Mouse (Mus musculus) E14TG2a.4 (cell line): ENCODE results near the gene Aip.

Experiments
- H3K27me3 ChIP-seq: 2 replicates; pipeline ENCODE4 v1.6.1; 2014; ENCODE audit warnings: low read length, control low read depth; ENCODE audit not compliant: insufficient read depth
- H3K36me3 ChIP-seq: 2 replicates; pipeline ENCODE4 v1.6.1; 2014; ENCODE audit warnings: low read length, control low read depth; ENCODE audit not compliant: insufficient read depth
- H3K4me1 ChIP-seq: replicated peaks from 2 replicates; pipeline ENCODE4 v1.6.1; 2014; ENCODE audit warnings: low read depth, low read length, control low read depth
- H3K4me3 ChIP-seq: replicated peaks from 2 replicates; pipeline ENCODE4 v1.5.1; 2014; ENCODE audit warnings: mild to moderate bottlenecking, low read length
- H3K9me3 ChIP-seq: 2 replicates; pipeline ENCODE4 v1.6.1; 2014; ENCODE audit warnings: low read length, control low read depth
- CTCF ChIP-seq: conservative IDR thresholded peaks from 2 replicates; pipeline ENCODE4 v1.5.1; 2014; ENCODE audit warnings: low read length
- NANOG ChIP-seq: IDR thresholded peaks from 2 replicates; pipeline ENCODE4 v1.6.1; 2014; ENCODE audit warnings: borderline replicate concordance, low read length, mixed read lengths
- POU5F1 ChIP-seq: IDR thresholded peaks from 2 replicates; pipeline ENCODE4 v1.6.1; 2014; ENCODE audit warnings: low read length, borderline replicate concordance

Aip gene

DNA sequence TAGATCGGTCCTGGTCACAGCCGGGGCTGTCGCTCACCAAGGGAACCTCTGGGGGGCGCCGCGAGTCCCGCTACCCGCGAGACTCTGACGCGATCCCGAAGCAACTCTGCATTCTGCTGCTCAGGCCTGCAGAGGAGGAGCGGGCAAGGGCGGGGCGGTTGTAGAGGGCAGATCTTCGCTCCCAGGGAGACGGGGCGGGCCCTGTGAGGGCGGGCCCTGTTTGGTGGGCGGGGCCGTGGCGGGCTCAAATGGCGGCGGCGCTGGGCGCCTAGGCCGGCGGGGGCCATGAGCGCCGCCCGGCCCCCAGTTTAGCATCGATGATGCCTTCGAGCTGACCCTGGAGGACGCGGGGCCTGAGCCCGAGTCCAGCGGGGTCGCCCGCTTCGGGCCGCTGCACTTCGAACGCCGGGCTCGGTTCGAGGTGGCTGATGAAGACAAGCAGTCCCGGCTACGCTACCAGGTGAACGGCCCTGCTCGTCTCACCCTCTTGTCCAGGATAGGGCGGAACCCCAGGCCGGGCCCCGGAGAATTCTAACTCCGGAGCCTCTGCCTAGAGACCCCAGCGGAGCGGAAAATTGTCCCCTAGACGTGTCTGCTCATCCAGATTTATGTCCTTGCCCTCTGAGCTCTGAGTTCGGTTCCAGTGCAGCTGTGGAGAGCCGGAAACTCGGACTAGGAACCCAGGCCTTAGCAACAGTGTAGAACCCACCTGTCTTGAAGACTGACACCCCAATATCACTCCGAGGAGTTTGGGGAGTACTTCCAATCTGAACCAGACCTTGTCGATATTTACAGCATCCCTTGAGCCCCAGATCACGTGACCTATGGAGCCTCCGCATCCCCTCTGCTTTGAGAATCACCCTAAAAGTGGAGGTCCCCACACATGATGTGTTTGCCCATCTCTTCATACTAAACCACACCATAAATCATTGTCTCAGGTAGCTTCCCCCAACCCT is at the start of gene Aip:
TSS of gene Aip (minus strand) at position 118 of the 956 bp plus-strand sequence.
- H3K27me3 ChIP-seq: no peaks in the 10 kb centered on the region
- peak within 1 kb of the TSS; percentile 94 for H3K4me3 ChIP-seq
- H3K9me3 ChIP-seq: no peaks in the 10 kb centered on the region
- peaks cover 67% of the 10 kb centered on the region for H3K4me1 ChIP-seq
- H3K36me3 ChIP-seq: peaks cover 35% of the 10 kb centered on the region
- TF ChIP-seq NANOG (no peak), CTCF (peak; percentile 33)

DNA sequence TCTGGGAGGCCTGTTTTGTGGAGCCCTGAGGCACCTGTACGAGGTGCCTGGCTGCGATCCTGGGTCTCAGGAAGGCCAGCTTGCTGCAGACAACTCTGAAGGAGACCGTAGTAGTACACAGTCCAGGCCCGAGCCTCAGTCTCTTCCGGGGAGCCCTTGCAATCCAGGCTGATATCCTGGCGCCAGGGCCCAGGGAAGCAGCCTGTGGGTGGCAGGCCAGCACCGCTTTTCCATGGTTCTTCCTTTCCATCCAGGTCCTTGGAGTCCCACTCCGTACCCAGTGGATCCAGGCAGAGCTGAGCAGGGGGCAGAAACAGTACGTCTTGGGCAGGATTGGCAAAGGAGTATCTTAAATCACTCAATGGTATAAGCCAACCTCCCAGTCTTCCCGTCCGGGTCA is 47.3 kb upstream of the Aip start:
- Histone ChIP-seq H3K36me3 (no peaks in the 10 kb centered on the region), H3K9me3 (no peaks in the 10 kb centered on the region), H3K27me3 (peaks cover 15% of the 10 kb centered on the region; the same call in 1 of the 2 replicates), H3K4me1 (peaks cover 77% of the 10 kb centered on the region), H3K4me3 (peak overlapping the region; percentile 39)
- no peak for TF ChIP-seq POU5F1
- no peak for TF ChIP-seq NANOG
- no peak for TF ChIP-seq CTCF

DNA sequence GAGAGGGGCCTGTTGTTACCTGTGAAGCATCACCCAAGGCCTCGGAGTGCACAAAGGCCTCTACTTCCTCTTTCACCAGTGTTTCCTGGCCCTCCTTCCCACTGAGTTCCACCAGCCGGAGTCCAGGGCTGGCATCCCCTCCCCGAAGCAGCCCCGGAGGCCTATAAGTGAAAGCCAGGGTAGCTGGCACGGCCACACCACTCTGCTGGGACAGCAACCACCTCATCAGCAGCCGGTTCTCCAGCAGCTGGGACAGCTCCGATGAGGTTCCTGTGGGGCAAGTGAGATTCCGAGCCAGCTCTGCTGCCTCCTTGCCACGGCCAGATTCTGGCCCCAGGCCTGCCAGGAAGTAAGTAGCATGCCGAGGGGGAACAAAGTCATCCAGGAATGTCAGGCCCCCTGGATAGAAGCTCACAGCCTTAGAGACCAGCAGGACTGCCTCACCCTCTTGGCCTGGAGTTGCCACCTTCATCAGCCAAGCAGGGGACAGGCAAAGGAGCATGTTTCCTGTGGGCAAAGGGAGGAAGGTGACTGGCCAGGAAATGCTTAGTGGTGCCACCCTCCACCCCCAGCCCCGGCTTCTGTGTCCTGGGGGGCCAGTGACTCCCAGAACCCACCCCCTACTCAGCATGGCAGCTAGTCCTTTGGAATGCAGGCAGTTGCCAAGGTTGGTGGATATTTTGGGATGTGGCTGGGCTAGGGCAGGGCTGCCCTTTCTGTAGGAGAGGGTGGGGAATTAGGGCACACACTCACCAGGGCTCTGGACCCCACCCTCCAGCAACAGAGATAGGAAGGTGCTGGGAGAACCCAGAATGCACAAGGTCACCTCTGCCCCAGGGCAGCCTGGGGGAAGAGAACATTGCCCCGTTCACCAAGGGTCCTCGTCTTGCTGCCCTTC is 46.0 kb upstream of the Aip start:
- peaks cover 11% of the 10 kb centered on the region; the same call in 1 of the 2 replicates for H3K27me3 ChIP-seq
- TF ChIP-seq NANOG: no peak
- TF ChIP-seq CTCF: no peak
- TF ChIP-seq POU5F1: no peak
- H3K4me3 ChIP-seq: no peak overlapping the region
- no peaks in the 10 kb centered on the region for H3K36me3 ChIP-seq
- no peaks in the 10 kb centered on the region for H3K9me3 ChIP-seq
- peaks cover 79% of the 10 kb centered on the region for H3K4me1 ChIP-seq

DNA sequence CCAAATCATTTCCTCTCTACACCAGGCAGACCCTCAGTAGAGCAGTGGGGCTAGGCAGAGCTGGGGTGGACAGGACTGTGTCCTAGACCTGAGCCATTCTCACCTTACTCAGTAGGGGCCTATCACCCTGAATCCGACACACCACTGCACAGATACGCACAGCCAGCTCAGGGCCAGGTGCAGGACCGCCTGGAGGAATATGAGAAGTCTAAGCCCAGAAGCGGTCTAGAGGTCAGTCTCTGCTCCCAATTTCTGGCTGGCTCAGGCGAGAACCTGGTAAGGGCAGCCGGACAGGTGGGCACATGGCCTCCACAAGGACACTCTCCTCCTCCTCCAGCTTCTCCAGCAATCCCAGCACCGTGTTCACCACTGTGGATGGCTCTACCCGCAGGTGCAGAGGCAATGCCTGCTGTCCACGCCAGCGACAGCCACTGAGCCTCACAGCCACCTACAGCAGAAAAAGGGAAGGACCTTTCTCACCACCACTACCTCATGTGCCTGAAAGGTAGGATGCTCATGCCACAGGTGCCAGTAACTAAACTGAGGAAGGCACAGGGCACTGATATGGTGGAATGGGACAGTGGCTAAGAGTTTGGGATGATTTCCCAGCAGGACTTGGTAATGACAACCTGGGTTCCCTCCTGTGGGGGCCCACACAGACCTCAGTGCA is 45.2 kb upstream of the Aip start:
- no peak for TF ChIP-seq NANOG
- TF ChIP-seq CTCF: no peak
- TF ChIP-seq POU5F1: no peak
- Histone ChIP-seq H3K27me3 (peaks cover 7% of the 10 kb centered on the region; the same call in 1 of the 2 replicates), H3K9me3 (no peaks in the 10 kb centered on the region), H3K36me3 (no peaks in the 10 kb centered on the region), H3K4me1 (peaks cover 84% of the 10 kb centered on the region), H3K4me3 (peak overlapping the region; percentile 84)

DNA sequence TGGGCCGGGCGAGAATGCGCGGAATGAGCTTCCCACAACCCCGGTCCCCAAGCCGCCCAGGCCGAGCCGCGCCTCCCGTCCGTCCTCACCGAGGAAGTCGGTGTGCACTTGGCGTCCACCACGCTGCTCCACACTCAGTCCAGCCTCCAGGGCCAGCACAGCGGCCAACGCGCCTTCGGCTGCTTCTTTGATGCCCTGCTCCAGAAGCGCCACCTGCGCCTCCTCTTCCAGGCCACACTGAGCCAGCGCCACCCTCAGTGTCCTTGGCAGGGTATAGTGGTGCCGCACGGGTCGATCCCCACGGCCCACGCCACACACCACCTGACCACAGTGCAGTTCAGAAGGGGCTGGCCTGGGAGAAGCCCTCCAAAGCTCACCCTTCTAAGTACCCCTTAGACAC is 44.2 kb upstream of the Aip start:
- H3K4me1 ChIP-seq: peaks cover 84% of the 10 kb centered on the region
- H3K36me3 ChIP-seq: no peaks in the 10 kb centered on the region
- H3K4me3 ChIP-seq: peak overlapping the region; percentile 84
- no peaks in the 10 kb centered on the region for H3K9me3 ChIP-seq
- peaks cover 6% of the 10 kb centered on the region; the same call in 1 of the 2 replicates for H3K27me3 ChIP-seq
- no peak for TF ChIP-seq CTCF
- no peak for TF ChIP-seq NANOG
- TF ChIP-seq POU5F1: no peak

DNA sequence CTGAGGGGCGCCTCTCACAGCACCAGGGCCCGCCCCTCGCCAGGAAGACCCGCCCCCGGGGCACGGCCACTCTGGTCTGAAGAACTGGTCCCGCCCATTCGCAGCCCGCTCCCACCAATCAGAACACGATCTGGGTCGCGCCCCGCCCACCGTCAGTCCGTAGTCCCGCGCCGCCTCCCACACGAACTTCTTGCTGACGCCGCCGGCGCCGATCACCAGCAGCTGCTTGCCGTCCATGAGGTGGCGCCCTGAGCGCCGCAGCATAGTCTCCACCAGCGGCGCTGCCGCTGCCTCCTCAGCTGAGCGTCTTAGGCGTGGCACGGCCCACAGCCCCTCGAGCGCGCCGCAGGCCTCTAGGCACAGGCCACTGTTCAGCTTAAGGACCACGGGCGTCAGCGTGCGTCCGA is 43.7 kb upstream of the Aip start:
- H3K4me1 ChIP-seq: peaks cover 84% of the 10 kb centered on the region

DNA sequence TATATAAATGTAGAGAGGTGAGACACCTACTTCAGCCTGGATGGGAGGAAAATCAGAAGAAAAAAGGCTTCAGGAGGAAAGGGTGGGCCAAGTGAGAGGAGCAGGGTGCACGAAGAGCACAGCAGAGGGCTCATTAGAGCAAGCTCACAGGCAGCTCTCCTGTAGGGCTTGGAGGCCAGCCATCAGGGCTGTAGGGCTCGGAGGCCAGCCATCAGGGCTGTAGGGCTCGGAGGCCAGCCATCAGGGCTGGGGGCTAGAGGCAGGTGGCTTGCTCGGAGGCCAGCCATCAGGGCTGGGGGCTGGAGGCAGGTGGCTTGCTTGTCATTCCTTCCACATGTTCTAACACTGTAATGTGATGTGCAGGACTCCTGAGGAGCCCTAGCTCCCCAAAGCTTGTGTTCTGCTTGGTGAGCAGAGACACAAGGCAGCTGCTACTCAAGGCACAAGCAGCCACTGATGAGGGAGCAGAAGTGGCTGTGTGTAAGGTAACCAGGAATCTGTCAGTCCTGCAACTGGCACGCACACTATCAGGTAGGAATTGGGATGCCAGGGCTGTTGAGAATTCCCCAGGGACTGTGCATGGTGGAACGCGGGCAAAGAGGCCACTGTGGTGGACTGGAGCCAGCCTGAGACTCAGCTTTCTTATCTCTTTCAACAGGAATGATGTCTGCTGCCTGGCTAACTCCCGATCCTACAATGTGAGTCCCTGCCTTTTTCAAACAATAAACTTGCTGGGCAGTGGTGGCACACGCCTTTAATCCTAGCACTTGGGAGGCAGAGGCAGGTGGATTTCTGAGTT is 41.2 kb upstream of the Aip start:
- TF ChIP-seq NANOG: no peak
- TF ChIP-seq POU5F1: no peak
- no peak for TF ChIP-seq CTCF
- peaks cover 6% of the 10 kb centered on the region; the same call in 1 of the 2 replicates for H3K27me3 ChIP-seq
- no peak overlapping the region for H3K4me3 ChIP-seq
- no peaks in the 10 kb centered on the region for H3K9me3 ChIP-seq
- 0 out of 2 replicates have a peak, but pooled peaks cover under 1% of the 10 kb centered on the region for H3K36me3 ChIP-seq
- peaks cover 80% of the 10 kb centered on the region for H3K4me1 ChIP-seq

More for the DNA sequence above, 43.7 kb upstream of the Aip start:
- H3K27me3 ChIP-seq: peaks cover 6% of the 10 kb centered on the region; the same call in 1 of the 2 replicates
- peak overlapping the region; percentile 84 for H3K4me3 ChIP-seq
- H3K36me3 ChIP-seq: no peaks in the 10 kb centered on the region
- H3K9me3 ChIP-seq: no peaks in the 10 kb centered on the region
- TF ChIP-seq NANOG (no peak), POU5F1 (no peak), CTCF (no peak)
